Mouse (Mus musculus): ENCODE measurements at regions not wholly inside any gene's neighbourhood (a gene's known extent, or its start where the extent isn't known, plus 50 kb on each side); places are given as distances from the start of the nearest gene placed in this dataset.

DNA sequence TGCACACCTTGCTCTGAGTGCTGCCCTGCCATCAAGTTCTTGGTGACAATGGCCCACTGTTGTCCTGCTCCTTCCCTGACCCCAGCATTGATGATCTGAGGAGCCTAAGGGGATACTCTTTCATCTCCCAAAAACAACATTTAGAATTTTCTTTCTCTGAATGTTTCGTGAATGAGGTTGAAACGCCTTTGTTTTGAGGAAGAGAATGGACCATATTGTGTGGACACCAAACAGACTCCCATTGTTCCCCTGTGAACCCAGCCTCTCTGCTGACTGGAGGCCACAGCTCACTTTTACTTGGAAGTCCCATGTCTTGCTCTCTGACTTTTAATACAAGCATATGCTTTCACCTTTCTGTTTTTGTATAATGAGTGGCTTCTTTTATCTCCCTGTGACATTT, 537.0 kb upstream of the Adamts16 start:
- DNase-seq (ENCODE audit: low spot score in 2 of 2) = no peak
- intact Hi-C loops (cut with DNase I) = no loop called here

DNA sequence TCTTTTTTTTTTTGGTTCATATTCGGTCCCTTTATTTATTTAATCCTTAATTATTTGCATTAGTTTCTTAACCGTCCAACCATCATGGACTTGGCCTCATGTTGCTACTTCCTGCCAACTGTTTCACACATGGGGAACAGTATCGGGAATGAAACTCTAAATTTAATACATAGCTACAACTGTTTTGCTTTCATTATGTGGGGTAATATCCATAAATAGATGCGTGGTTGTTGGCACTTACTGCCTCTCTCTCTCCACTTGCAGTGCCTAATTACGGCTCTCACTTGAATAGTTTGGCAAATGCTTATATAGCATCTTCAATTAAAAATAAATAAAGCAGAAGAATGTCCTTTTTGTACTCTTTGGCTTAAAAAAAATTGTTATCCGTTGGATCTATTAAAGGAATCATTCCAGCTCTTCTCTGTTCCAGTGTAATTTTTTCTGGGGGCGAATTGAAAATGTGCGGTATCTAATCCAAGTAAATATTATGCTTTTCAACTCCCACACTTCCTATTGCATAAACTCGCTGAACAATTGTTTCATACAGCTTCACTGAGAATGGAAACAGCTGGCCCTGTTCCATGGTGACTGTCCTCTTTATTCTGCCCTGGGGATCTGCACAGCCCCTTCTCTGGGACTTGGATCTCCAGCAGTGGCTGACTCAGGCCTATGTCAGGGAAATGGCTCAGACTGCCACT, 534.4 kb upstream of the Adamts16 start:
- intact Hi-C loops (cut with DNase I) = no loop called here
- peak in 1 of 2 experiments; percentile 32 for DNase-seq (ENCODE audit: low spot score in 2 of 2)

GRCm38 (mm10) chr13:71372701-71373685, 531.4 kb upstream of the Adamts16 start:
- intact Hi-C loops (cut with DNase I) = no loop called here
- DNase-seq (ENCODE audit: low spot score in 2 of 2) = no peak

GRCm38 (mm10) chr13:71369832-71370231, 528.2 kb upstream of the Adamts16 start:
- no peak for DNase-seq (ENCODE audit: low spot score in 2 of 2)
- intact Hi-C loops (cut with DNase I) = no loop called here

- no peak for DNase-seq (ENCODE audit: low spot score in 2 of 2)
- intact Hi-C loops (cut with DNase I) = no loop called here
Observed at GRCm38 (mm10) chr13:71365261-71365660, 523.6 kb upstream of the Adamts16 start.

DNA sequence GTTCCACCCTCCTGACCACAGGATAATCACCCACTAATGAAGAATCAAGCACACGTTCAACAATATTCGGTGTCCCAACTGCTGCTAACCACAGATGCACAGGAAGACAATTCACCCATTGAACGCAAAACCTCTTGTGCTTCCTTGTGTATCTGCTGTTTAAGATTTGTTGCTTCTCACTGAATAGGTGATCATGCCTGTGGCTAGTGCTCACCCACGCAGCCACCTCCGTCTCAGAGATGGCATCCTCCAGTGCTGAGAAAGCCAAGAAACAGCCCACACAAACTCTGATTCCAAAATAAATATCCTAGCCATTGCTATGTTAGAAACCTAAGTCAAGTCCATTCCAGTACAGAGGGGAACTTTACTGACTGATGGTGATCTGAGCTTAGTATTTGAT, 520.7 kb upstream of the Adamts16 start:
- intact Hi-C loops (cut with DNase I) = no loop called here
- DNase-seq (ENCODE audit: low spot score in 2 of 2) = no peak

- intact Hi-C loops (cut with DNase I) = no loop called here
Observed at GRCm38 (mm10) chr13:71359112-71359511, 517.5 kb upstream of the Adamts16 start.

GRCm38 (mm10) chr13:71350787-71351186, 509.2 kb upstream of the Adamts16 start:
- intact Hi-C loops (cut with DNase I) = no loop called here
- no peak for DNase-seq (ENCODE audit: low spot score in 2 of 2)

More at GRCm38 (mm10) chr13:71359112-71359511, 517.5 kb upstream of the Adamts16 start:
- DNase-seq (ENCODE audit: low spot score in 2 of 2) = no peak

- intact Hi-C loops (cut with DNase I) = no loop called here
- DNase-seq (ENCODE audit: low spot score in 2 of 2) = no peak
Observed at GRCm38 (mm10) chr13:71342921-71343320, 501.3 kb upstream of the Adamts16 start.

DNA sequence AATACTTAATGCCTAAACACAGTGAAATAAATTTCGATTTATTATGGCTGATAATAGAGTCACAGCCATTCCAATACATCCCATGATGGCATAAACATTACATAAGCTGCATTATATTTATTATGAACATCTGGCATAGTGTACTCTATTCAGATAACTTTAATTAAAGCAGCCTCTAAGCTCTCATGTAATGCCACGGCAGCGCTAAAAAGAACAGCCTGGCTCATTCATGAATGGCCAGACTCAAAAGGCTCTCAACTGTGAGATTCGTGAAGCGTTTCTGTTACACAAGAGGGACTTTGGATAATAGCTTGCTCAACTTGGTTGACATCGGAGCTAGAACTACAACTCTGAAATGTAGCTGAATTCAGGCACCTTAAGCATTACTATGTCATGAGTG, 497.1 kb upstream of the Adamts16 start:
- DNase-seq (ENCODE audit: low spot score in 2 of 2) = no peak
- intact Hi-C loops (cut with DNase I) = no loop called here

DNA sequence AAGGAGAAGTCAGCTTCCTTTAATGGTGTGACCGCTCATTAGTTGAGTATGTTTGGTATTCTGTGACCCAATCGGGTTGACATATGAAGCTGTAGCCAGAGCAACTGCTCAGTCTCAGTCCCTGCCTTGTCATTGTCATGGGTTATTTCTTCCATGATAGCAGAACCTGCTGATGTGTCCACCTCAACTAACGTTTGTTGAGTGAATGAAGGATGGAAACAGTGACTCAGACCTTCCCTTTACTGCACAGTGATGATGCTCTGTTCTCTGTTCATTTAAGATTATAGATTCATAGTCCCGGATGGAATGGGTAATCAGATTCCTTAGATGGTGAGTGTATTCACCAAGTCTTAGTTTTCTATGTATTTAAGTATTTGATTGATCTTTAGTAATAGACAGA, 493.3 kb upstream of the Adamts16 start:
- intact Hi-C loops (cut with DNase I) = no loop called here
- DNase-seq (ENCODE audit: low spot score in 2 of 2) = no peak

- no peak for DNase-seq (ENCODE audit: low spot score in 2 of 2)
- intact Hi-C loops (cut with DNase I) = no loop called here
Observed at GRCm38 (mm10) chr13:71333146-71333545, 491.5 kb upstream of the Adamts16 start.

GRCm38 (mm10) chr13:71330321-71330720, 488.7 kb upstream of the Adamts16 start:
- intact Hi-C loops (cut with DNase I) = no loop called here

GRCm38 (mm10) chr13:71327802-71328753, 486.5 kb upstream of the Adamts16 start:
- intact Hi-C loops (cut with DNase I) = no loop called here
- no peak for DNase-seq (ENCODE audit: low spot score in 2 of 2)

More at GRCm38 (mm10) chr13:71330321-71330720, 488.7 kb upstream of the Adamts16 start:
- no peak for DNase-seq (ENCODE audit: low spot score in 2 of 2)

DNA sequence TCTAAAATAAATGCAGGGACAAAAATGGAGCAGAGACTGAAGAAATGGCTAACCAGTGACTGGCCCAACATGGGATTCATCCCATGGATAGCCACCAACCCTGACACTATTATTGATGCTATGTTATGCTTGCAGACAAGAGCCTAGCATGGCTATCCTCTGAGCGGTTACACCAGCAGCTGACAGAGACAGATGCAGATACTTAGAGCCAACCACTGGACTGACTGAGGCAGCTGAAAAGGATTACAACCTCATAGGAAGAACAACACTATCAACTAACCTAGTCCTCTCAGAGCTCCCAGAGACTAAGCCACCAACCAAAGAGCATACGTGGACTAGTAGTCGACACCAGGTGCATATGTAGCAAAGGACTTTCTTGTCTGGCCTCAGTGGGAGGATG, 478.9 kb upstream of the Adamts16 start:
- no peak for DNase-seq (ENCODE audit: low spot score in 2 of 2)

GRCm38 (mm10) chr13:71303956-71304355, 462.3 kb upstream of the Adamts16 start:
- intact Hi-C loops (cut with DNase I) = no loop called here

More for the DNA sequence above, 478.9 kb upstream of the Adamts16 start:
- intact Hi-C loops (cut with DNase I) = no loop called here

DNA sequence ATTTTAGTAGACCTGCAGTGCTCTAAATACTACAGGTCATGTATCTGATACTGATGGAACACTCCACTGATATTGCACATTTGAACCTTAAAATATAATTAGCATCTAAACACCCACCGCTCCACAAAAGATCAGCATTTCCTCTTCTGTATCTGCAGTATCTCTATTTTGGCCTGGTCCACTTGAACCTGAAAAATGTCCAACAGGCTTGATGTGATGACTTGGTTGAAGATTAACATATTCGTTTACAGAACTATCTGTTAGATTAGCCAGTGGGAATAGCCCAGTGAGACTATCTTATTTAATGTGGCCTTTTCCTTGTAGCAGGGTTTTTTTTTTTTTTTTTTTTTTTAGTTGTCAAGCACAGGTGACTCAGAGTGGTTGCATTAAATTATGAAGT, 434.4 kb upstream of the Adamts16 start:
- intact Hi-C loops (cut with DNase I) = no loop called here

More at GRCm38 (mm10) chr13:71303956-71304355, 462.3 kb upstream of the Adamts16 start:
- no peak for DNase-seq (ENCODE audit: low spot score in 2 of 2)

GRCm38 (mm10) chr13:71274139-71274538, 432.5 kb upstream of the Adamts16 start:
- no peak for DNase-seq (ENCODE audit: low spot score in 2 of 2)
- intact Hi-C loops (cut with DNase I) = no loop called here

More for the DNA sequence above, 434.4 kb upstream of the Adamts16 start:
- no peak for DNase-seq (ENCODE audit: low spot score in 2 of 2)

DNA sequence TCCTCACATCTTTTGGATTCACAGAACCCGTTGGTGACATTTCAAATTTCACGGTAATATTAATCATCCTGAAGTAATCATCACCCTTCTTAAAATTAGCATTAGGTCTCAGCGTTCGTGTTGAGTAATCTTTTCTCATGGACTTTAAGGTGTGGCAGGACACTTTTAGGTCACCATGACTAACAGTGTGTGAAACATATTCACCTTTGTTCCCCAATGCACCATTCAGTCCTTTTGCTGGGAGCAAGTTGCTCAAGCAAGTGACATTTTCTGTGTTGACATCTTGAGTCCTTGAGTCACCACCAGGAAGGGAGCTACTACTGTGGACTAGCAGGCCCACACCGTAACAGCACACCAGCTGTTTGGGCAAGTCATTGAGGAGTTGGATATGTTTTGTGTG, 431.9 kb upstream of the Adamts16 start:
- intact Hi-C loops (cut with DNase I) = no loop called here
- no peak for DNase-seq (ENCODE audit: low spot score in 2 of 2)

Measured in left cerebral cortex, postnatal 14 days (tissue).